Mouse (Mus musculus): ENCODE measurements around the gene Txlnb.

DNA sequence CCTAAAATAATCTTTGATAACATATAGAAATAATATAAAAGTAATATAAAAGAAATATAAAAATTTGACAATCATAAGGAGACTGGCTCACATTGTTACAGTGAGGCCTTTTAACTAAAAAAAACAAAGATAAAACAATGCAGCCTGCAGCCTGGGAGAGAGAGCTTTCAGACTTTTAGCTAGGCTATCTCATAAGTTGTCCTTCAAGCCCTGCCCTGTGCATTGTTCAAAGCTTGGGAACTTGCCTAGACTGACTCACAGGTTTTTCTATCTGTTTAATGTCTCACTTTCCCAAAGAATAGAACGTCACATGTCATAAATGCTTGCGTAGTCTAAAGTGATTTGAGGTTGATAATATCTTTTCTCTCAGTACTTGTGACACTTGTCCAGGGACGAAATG lies 36.3 kb upstream of the Txlnb start:
- TF ChIP-seq CTCF (IDR thresholded peaks at IDR 0.05; ENCODE audit: control insufficient read depth, insufficient read depth, low read length) (no peak), POLR2A (IDR thresholded peaks at IDR 0.05; ENCODE audit: borderline replicate concordance, control insufficient read depth, low read depth, low read length) (no peak)
